Mouse (Mus musculus) megakaryocyte, embryonic 14.5 days (primary cell): ENCODE measurements around the gene Pou1f1.

Source experiments
- FLI1 ChIP-seq: IDR thresholded peaks from 2 replicates; pipeline ENCODE4 v1.6.1; 2012; ENCODE audit warnings: low read length, inconsistent platforms, mixed read lengths
- GATA1 ChIP-seq: IDR thresholded peaks from 3 replicates; pipeline ENCODE4 v1.6.1; 2012; ENCODE audit warnings: mixed read lengths, low read length, inconsistent platforms, borderline replicate concordance

GRCm38 (mm10) chr16:65497049-65497448 is 23.3 kb upstream of the Pou1f1 start:
- TF ChIP-seq GATA1 (no peak), FLI1 (no peak)
